Mouse (Mus musculus): ENCODE data around the gene Csnk1e. TPM values are rescaled to one million over a fixed set of nuclear protein-coding genes. Genes with fewer than 3 reads are reported as not detected.

The Csnk1e gene
- total RNA-seq, 4 experiments from 2014 or later, result 146 to 162 (median 152) TPM

- DNase-seq (ENCODE audit: low spot score in 2 of 2), result no peak
Observed at GRCm38 (mm10) chr15:79425516-79425915, 29.9 kb downstream of the Csnk1e start.

DNA sequence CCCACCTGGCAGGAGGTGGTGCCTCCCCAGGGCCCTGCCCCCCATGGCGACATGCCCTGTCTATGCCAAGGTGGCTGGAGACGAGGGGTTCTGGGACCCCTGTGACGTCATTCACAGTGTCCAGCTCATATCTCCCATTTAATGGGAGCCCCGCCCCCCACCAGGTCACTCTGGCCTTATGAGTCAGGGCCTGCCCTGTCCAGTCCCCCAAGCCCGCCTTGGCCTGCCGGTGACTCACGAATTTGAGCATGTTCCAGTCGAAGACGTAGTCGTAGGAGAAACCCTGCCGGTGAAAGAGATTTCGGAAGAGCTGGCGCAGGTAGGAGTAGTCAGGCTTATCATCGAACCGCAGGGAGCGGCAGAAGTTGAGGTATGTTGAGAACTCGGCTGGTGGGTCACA lies 30.8 kb downstream of the Csnk1e start:
- DNase-seq (ENCODE audit: low spot score in 2 of 2), result no peak

DNA sequence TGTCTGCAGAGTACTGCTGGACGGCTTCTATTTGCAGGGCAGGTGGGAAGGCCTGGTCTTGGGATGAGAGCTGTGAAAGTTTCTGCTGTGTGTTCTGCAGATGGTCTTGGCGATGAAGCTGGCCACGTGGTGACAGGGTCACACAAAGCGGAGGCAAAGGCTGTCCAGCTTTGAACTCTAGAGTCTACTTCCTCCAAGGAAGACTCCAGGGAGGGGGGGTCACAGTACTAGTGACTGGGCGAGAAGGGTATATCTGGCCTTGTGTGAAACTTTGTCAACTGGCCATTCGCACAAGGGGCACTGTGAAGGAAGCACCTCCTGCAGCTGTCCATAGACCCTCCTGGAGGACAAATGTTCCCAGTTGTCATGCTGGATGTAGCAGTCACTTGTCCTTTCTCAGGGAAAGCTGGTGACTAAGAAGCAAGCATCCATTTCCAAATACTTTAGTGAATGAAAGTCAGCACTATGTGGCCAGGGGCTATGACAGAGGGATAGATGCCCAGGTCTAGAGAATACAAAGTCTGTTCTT lies 32.6 kb downstream of the Csnk1e start:
- DNase-seq (ENCODE audit: low spot score in 2 of 2), result no peak

- no peak for DNase-seq (ENCODE audit: low spot score in 2 of 2)
Observed at GRCm38 (mm10) chr15:79418677-79419076, 36.7 kb downstream of the Csnk1e start.

- DNase-seq (ENCODE audit: low spot score in 2 of 2), result no peak
Observed at GRCm38 (mm10) chr15:79418265-79418664, 37.1 kb downstream of the Csnk1e start.

DNA sequence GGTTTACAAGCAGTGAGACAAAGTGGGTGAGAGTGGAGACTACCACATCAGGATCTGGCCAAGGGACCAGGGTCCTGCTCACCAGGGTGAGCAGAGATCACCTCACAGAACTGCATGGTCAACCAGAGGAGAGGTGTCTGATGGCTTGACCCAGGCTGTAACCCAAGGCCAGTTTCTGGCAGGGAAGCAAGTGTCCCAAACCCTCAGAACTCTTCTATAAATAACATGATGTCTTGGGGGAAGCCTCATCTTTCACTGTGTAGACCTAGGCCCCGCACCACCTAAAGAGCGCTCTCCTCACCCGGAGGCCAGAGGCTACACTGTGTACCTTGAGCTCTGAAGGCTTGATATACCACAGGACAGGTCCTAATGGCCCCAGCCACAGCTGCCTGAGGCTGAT lies 38.0 kb downstream of the Csnk1e start:
- no peak for DNase-seq (ENCODE audit: low spot score in 2 of 2)

- no peak for DNase-seq (ENCODE audit: low spot score in 2 of 2)
Observed at GRCm38 (mm10) chr15:79416460-79417085, 38.8 kb downstream of the Csnk1e start.

- DNase-seq (ENCODE audit: low spot score in 2 of 2), result no peak
Observed at GRCm38 (mm10) chr15:79414513-79414912, 40.9 kb downstream of the Csnk1e start.

GRCm38 (mm10) chr15:79413802-79414201 lies 41.6 kb downstream of the Csnk1e start:
- no peak for DNase-seq (ENCODE audit: low spot score in 2 of 2)

GRCm38 (mm10) chr15:79413201-79413600 lies 42.2 kb downstream of the Csnk1e start:
- DNase-seq (ENCODE audit: low spot score in 2 of 2), result no peak

DNA sequence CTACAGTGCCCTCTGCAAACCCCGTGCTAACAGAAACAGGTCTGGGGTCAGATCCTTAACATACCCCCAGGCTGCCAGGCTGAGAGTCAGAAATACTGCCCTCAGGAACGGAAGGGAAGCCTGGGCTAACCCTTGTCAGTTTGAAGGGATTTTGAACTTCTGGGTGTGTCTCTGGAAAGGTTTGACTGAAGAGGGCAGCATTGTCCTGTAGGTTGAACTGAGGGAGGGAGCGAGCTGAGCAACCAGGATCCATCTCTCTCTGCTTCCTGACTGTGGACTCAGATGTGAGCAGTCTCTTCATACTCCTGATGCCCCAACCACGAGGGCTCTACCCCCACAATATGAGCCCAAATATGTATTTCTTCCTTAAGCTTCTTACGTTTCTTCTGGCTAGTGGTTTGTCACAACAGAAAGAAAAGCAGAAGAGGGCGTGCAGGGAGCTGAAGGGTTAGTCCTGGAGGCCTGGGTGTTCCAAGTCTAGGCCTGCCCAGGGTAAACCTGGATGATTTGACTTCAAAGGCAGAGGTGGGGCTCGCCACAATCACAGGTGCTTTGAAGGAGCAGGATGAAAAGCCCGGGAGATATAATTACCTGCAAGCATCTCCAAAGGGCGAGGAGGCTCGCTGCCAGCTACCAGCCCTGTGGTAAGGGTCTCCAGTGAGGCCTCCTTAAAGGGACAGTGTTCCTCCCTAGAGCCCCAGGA lies 43.9 kb downstream of the Csnk1e start:
- no peak for DNase-seq (ENCODE audit: low spot score in 2 of 2)

DNA sequence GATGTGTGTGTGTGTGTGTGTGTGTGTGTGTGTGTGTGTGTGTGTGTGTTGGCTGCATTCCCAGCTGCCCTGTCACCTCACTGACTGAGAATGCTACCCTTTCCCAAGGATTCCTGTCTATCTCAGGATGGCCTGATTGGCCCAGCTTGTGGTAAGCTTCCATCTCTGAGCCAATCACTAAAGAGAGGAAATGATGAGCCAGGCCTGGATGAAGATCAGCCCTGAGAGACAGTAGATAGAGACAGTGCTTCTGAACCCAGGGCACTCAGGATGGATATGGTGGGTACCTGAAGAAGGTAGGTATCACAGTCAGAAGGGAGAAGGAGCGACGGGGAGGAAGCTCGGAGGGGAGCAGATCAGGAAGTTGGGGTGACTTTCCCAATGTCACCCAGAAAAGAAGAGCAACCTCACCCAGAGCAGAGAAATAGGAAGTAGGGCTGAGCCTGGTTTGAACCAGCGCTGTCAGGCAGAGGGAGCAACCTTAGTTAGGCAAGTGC lies 46.2 kb downstream of the Csnk1e start:
- no peak for DNase-seq (ENCODE audit: low spot score in 2 of 2)

GRCm38 (mm10) chr15:79406564-79406963 lies 48.8 kb downstream of the Csnk1e start:
- no peak for DNase-seq (ENCODE audit: low spot score in 2 of 2)

DNA sequence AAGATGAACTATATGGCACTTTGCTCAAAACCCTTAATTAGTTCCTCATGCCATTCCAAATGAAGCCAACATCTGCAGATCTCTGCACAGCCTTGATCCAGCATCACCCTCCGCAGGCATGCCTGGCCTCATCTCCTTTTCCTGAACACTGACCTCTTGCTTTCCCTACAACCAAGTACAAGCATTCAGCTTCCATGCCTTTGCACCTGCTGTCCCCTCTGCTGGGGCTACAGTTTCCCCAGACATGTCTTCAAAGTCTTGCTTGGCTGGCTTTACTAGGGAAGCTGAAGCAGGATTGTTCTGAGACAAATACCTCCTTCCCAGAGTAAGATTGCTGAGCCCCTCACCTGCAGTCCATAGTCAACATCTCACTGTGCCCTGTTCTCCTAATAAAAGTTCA lies 51.1 kb downstream of the Csnk1e start:
- DNase-seq (ENCODE audit: low spot score in 2 of 2), result no peak

DNA sequence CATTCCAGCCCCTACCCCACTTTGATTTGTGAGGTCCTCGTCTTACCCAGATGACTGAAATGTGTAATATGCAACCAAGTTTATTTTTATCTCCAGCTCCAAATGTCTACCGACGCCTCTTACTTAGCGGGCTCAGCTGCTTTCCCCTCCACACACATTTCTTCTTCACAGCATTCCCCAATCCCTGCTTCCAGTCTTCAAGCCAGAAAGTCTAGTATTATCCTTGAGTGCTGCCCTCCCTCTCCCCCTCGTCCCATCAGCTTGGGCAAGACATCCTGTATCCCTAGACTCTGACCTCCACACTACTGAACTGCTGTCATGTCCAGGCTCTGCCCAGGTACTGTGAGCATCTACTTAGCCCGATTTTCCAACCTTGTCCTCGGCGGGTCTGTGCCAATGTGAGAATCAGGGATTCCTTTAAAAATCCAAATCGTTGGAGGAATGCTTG lies 51.6 kb downstream of the Csnk1e start:
- DNase-seq (ENCODE audit: low spot score in 2 of 2), result no peak

DNA sequence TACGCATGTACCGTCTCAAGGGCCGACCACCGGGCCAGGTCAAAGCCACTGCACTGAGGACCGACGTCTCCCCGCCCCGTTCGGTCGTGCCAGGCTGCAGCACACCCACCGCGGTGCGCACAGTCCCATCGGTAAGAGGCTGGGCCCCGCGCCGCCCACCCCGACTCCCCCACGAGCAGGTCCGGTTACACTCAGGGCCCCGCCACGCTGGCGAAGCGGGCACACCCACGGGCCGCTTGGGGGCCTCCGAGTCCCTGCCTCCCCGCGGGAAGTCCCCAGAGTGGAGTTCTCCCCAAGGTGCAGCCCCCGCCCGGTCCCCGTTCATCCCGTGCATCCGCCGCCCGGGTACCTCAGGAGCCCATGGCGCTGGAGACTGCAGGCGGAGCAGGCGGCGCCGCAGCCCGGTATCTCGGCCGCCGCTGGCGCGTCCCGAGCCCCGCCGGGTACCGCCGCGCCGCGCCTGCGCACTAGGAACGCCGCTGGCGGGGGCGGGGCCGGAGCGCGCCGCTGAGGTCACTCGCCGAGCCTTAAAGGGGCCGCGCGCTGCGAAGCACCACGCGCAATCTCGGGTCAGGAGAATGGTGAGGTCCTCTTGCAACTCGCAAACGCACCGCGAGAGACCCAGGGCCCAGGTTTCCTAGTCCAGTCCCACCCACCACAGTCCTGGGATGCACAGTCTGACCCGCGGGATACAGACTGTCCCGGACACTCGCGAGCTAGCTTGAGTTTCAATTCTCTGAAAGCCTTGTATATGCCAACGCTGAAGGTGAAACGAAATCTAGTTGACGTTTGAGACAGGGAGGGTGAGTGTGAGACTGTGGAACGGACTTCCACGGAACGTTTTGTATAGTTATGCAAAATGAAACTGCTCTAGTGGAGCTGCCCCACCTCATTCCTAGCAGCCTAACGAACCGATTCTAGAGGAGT lies 52.3 kb downstream of the Csnk1e start, which contains the start of gene Tmem184b:
Tmem184b (minus strand) TSS at position 734 of the 927 bp plus-strand sequence.
- peak; percentile 79 to 83 for DNase-seq (ENCODE audit: low spot score in 2 of 2)

DNA sequence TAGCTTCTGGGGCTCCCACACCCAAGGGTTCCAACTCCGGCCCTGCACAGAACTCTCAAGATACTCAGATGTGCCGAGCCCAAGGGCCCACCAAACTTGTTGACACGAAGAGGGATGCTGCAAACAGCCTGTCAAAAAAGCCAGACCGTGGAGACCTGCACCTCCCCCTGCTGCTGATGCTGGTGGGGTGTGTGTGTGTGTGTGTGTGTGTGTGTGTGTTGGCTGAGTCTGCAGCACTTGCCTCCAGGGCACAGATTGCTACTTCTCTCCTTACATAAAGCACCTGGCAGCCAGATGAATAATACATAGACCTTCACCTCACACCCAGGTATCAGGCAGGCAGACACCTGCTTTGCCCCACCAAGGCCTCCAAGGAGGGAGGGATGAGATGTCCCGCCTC lies 53.2 kb downstream of the Csnk1e start:
- DNase-seq (ENCODE audit: low spot score in 2 of 2), result no peak

- no peak for DNase-seq (ENCODE audit: low spot score in 2 of 2)
Observed at GRCm38 (mm10) chr15:79400975-79401365, 54.4 kb downstream of the Csnk1e start.

- no peak for DNase-seq (ENCODE audit: low spot score in 2 of 2)
Observed at GRCm38 (mm10) chr15:79400134-79400974, 55.0 kb downstream of the Csnk1e start.

GRCm38 (mm10) chr15:79399231-79400052 lies 55.9 kb downstream of the Csnk1e start:
- no peak for DNase-seq (ENCODE audit: low spot score in 2 of 2)
